Mouse (Mus musculus) liver, embryonic 14.5 days (tissue): Measurements from ENCODE around the gene Rap1gds1.

ENCODE experiments used
- CTCF ChIP-seq: IDR thresholded peaks from 2 replicates; pipeline ENCODE4 v1.5.1; 2016; ENCODE audit warnings: antibody characterized with exemption, low read depth, control low read depth
- EP300 ChIP-seq: IDR thresholded peaks from 2 replicates; pipeline ENCODE4 v1.6.1; 2016; ENCODE audit warnings: antibody characterized with exemption, low read depth

DNA sequence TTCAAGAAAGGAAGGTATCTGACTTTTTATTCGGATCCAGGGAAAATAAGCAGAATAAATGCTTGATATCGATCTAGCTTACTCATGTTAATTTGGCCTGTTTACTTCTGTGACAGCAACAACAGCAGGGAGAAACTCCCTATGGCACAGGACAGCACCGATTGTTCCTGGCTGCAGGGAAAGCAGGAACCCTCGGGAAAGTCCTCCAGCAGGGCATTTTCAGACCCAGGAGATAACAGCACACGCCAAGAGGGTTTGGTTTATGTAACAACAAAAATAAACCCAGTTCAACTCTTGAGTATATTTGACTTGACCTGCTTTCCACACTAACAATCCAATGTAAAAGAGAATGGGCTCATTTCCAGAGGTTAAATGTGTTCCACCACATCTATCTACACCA lies 81.5 kb downstream of the Rap1gds1 start:
- TF ChIP-seq CTCF (no peak), EP300 (no peak)
